In the genomic region with DNA sequence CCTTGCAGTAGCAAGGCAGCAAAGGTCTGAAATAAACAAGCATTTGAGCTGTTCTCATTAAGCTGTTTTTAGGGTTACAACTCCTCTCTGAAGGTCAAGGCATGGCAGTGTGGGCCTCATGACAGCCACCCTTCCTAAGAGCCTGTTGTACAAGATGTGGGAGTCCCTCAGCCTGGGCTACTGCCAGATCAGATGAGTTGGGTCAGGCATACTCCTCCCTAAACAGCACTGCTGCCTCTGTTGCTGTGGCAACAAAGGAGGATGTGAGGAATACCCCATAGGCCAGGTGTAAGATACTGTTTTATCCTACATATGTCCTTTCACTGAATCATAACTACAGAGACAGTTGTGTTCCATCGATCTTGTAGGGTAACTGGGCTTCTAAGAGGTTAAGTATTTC, we compare ENCODE assay signal across 29 mouse cellular contexts.
DNase-seq lines count a peak whose midpoint lies in the region; ATAC-seq and TF ChIP-seq lines count a peak whose summit lies in the region.
"Had no signal": no experiment of that assay in that cellular context is flagged by ENCODE, and none has a peak within 500 bp of the region (broad histone marks: within the 10 kb centered on the region; RNA-seq: fewer than 3 reads in every experiment).

No protein-coding gene starts in this region.

- no peaks in the 10 kb centered on the region for H3K4me1 ChIP-seq in kidney, embryonic 15.5 days
- H3K4me1 ChIP-seq in midbrain, embryonic 14.5 days (ENCODE audit: control insufficient read depth, insufficient read depth, low read length), result peaks cover 5% of the 10 kb centered on the region; the same call in 1 of the 2 replicates
- H3K4me1 ChIP-seq in midbrain, postnatal 0 days (ENCODE audit: insufficient read depth, low read length), result no peaks in the 10 kb centered on the region
- H3K4me1 ChIP-seq: heart, embryonic 15.5 days; hindbrain, embryonic 12.5 days; limb, embryonic 12.5 days; liver, embryonic 15.5 days; neural tube, embryonic 13.5 days; stomach, embryonic 15.5 days had no signal

- no peaks in the 10 kb centered on the region for H3K27me3 ChIP-seq in kidney, embryonic 15.5 days
- no peaks in the 10 kb centered on the region for H3K27me3 ChIP-seq in midbrain, embryonic 14.5 days (ENCODE audit: control insufficient read depth, insufficient read depth, low read length)
- H3K27me3 ChIP-seq in midbrain, postnatal 0 days (ENCODE audit: insufficient read depth, low read length), result no peaks in the 10 kb centered on the region
- H3K27me3 ChIP-seq: forebrain, embryonic 13.5 days; heart, embryonic 15.5 days; hindbrain, embryonic 12.5 days; limb, embryonic 12.5 days; liver, embryonic 15.5 days; midbrain, embryonic 15.5 days; neural tube, embryonic 13.5 days; stomach, embryonic 15.5 days had no signal

- 83% methylated on average over 1 of the region's 1 CpGs for WGBS in kidney, embryonic 15.5 days
- 73% methylated on average over 1 of the region's 1 CpGs for WGBS in midbrain, embryonic 14.5 days
- WGBS in midbrain, postnatal 0 days, result 56% methylated on average over 1 of the region's 1 CpGs

- H3K9ac ChIP-seq in kidney, embryonic 15.5 days, result no peak overlapping the region
- no peak overlapping the region for H3K9ac ChIP-seq in midbrain, embryonic 14.5 days (replicated peaks; ENCODE audit: low read length)
- no peak overlapping the region for H3K9ac ChIP-seq in midbrain, postnatal 0 days (replicated peaks; ENCODE audit: low read length, poor library complexity, severe bottlenecking)
- H3K9ac ChIP-seq: forebrain, embryonic 13.5 days; heart, embryonic 15.5 days; hindbrain, embryonic 12.5 days; limb, embryonic 12.5 days; liver, embryonic 15.5 days; midbrain, embryonic 15.5 days; neural tube, embryonic 13.5 days; stomach, embryonic 15.5 days had no signal

- peak; percentile 5 for DNase-seq in kidney, adult 18-20 months
- DNase-seq in midbrain, embryonic 14.5 days, result peak; percentile 25
- DNase-seq in midbrain, postnatal 0 days (ENCODE audit: low spot score), result no peak
- DNase-seq in right cerebral cortex, postnatal 10 days (ENCODE audit: low spot score in 2 of 2), result peak; percentile 41 to 55
- DNase-seq in right cerebral cortex, postnatal 36 days (ENCODE audit: low spot score in 2 of 2), result no peak
- peak; percentile 33 for DNase-seq in right cerebral cortex, postnatal 14 days
- DNase-seq: adrenal gland, adult 8-10 months; B cell, adult 2 months; cerebellum, adult 8-10 months; cerebellum, postnatal 25 days; gastrocnemius, postnatal 25 days; lung, postnatal 36 days; thymus, postnatal 14 days had no signal

- no peak overlapping the region for H3K27ac ChIP-seq in kidney, embryonic 15.5 days
- H3K27ac ChIP-seq in midbrain, embryonic 14.5 days (replicated peaks; ENCODE audit: low read depth, low read length), result no peak overlapping the region
- H3K27ac ChIP-seq in midbrain, postnatal 0 days (ENCODE audit: low read depth, low read length), result no peak overlapping the region
- H3K27ac ChIP-seq: forebrain, embryonic 13.5 days; heart, embryonic 10.5 days; heart, embryonic 15.5 days; hindbrain, embryonic 12.5 days; kidney, postnatal 0 days; layer of hippocampus, adult 2 months; left cerebral cortex, adult 2 months; limb, embryonic 12.5 days; liver, embryonic 15.5 days; midbrain, embryonic 15.5 days; neural tube, embryonic 13.5 days; stomach, embryonic 15.5 days had no signal

- TF ChIP-seq CTCF in midbrain, postnatal 0 days (IDR thresholded peaks at IDR 0.05), result no peak

- no peak overlapping the region for H3K4me2 ChIP-seq in kidney, embryonic 15.5 days
- H3K4me2 ChIP-seq in midbrain, embryonic 14.5 days (ENCODE audit: low read length), result no peak overlapping the region
- no peak overlapping the region for H3K4me2 ChIP-seq in midbrain, postnatal 0 days (ENCODE audit: low read depth, low read length, poor library complexity, severe bottlenecking)
- H3K4me2 ChIP-seq: forebrain, embryonic 13.5 days; heart, embryonic 15.5 days; hindbrain, embryonic 12.5 days; limb, embryonic 12.5 days; liver, embryonic 15.5 days; midbrain, embryonic 15.5 days; neural tube, embryonic 13.5 days; stomach, embryonic 15.5 days had no signal

- no peaks in the 10 kb centered on the region for H3K36me3 ChIP-seq in kidney, embryonic 15.5 days
- no peaks in the 10 kb centered on the region for H3K36me3 ChIP-seq in midbrain, embryonic 14.5 days (ENCODE audit: control insufficient read depth, insufficient read depth, low read length)
- H3K36me3 ChIP-seq in midbrain, postnatal 0 days (ENCODE audit: insufficient read depth, low read length), result no peaks in the 10 kb centered on the region
- H3K36me3 ChIP-seq: heart, embryonic 10.5 days; heart, embryonic 15.5 days; hindbrain, embryonic 12.5 days; limb, embryonic 12.5 days; liver, embryonic 15.5 days; midbrain, embryonic 15.5 days; neural tube, embryonic 13.5 days; stomach, embryonic 15.5 days had no signal

- H3K4me3 ChIP-seq in kidney, embryonic 15.5 days (replicated peaks), result no peak overlapping the region
- no peak overlapping the region for H3K4me3 ChIP-seq in midbrain, embryonic 14.5 days (replicated peaks; ENCODE audit: low read depth, low read length)
- no peak overlapping the region for H3K4me3 ChIP-seq in midbrain, postnatal 0 days (ENCODE audit: low read depth, low read length)
- H3K4me3 ChIP-seq: forebrain, embryonic 13.5 days; heart, embryonic 10.5 days; heart, embryonic 15.5 days; hindbrain, embryonic 12.5 days; layer of hippocampus, adult 2 months; left cerebral cortex, adult 2 months; limb, embryonic 12.5 days; liver, embryonic 15.5 days; midbrain, embryonic 15.5 days; myocyte; neural tube, embryonic 13.5 days; stomach, embryonic 15.5 days had no signal

- no peak for ATAC-seq in kidney, embryonic 15.5 days (replicated peaks; ENCODE audit: low FRiP score)
- ATAC-seq in midbrain, embryonic 14.5 days (ENCODE audit: low FRiP score, low TSS enrichment), result no peak
- no peak for ATAC-seq in midbrain, postnatal 0 days (ENCODE audit: low FRiP score)
- no peak for ATAC-seq in activated CD4-positive, CD25-positive, alpha-beta regulatory T cell, adult 4 months
- ATAC-seq: forebrain, embryonic 13.5 days; inflammation-experienced regulatory T-cells, adult 6 months; midbrain, embryonic 15.5 days had no signal

- H3K9me3 ChIP-seq in kidney, embryonic 15.5 days (replicated peaks), result no peaks in the 10 kb centered on the region
- H3K9me3 ChIP-seq in midbrain, embryonic 14.5 days (ENCODE audit: control insufficient read depth, low read length), result no peaks in the 10 kb centered on the region
- no peaks in the 10 kb centered on the region for H3K9me3 ChIP-seq in midbrain, postnatal 0 days (ENCODE audit: low read length)
- H3K9me3 ChIP-seq: forebrain, embryonic 13.5 days; heart, embryonic 10.5 days; heart, embryonic 15.5 days; hindbrain, embryonic 12.5 days; limb, embryonic 12.5 days; liver, embryonic 15.5 days; midbrain, embryonic 15.5 days; neural tube, embryonic 13.5 days; stomach, embryonic 15.5 days had no signal

Comparison
In these comparisons a context has a peak if more than half of its experiments do, and no peak if none do; other contexts are left out.
1. DNase-seq: peak in kidney, adult 18-20 months (single experiment), midbrain, embryonic 14.5 days (single experiment), right cerebral cortex, postnatal 10 days (2 of 2) and right cerebral cortex, postnatal 14 days (single experiment); none in midbrain, postnatal 0 days (single experiment) and right cerebral cortex, postnatal 36 days (0 of 2).